Mouse (Mus musculus): Measurements from ENCODE around the gene Hp. TPM values are rescaled to one million over a fixed set of nuclear protein-coding genes. Genes with fewer than 3 reads are reported as not detected.

Gene Hp
- polyA plus RNA-seq, 1 experiment from 2014 or later, result 3.6 TPM

GRCm38 (mm10) chr8:109607650-109608049, 28.7 kb upstream of the Hp start:
- DNase-seq (peak; percentile 52), ATAC-seq (ENCODE audit: insufficient read depth) (no peak)
- peak overlapping the region; percentile 80 for H3K4me2 ChIP-seq
- peak overlapping the region; percentile 71 for H3K9ac ChIP-seq
- TF ChIP-seq CTCF (IDR thresholded peaks at IDR 0.05; ENCODE audit: low read depth), result no peak
- peak overlapping the region; percentile 62 for H3K4me3 ChIP-seq (ENCODE audit: low read depth, low read length)
- 5% methylated on average over 12 of the region's 12 CpGs for WGBS
- H3K27me3 ChIP-seq (ENCODE audit: insufficient read depth, low read length), result no peaks in the 10 kb centered on the region
- H3K27ac ChIP-seq (ENCODE audit: low read depth), result peak overlapping the region; percentile 97
- peaks cover 22% of the 10 kb centered on the region; the same call in 1 of the 2 replicates for H3K36me3 ChIP-seq (ENCODE audit: insufficient read depth)
- no peaks in the 10 kb centered on the region for H3K9me3 ChIP-seq (ENCODE audit: low read depth, low read length)
- H3K4me1 ChIP-seq (ENCODE audit: insufficient read depth), result peaks cover 4% of the 10 kb centered on the region; the same call in 1 of the 2 replicates

DNA sequence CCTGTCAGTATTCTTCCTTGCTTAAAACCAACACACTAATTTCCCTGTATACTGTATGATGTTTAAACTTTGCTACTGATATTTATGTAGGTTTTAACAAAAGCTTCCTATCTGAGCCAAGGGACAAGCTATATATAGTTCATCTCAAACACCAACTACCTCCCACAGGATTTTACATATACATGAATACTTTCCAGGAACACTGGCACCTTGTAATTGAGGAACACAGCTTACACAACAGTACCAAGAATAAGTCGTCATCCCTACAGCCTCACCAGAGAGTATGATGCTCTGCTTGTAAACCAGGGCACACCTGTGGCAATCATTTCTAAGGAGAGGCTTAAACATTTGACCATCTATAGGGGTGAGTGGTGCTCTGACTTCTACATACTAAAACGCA, 27.8 kb upstream of the Hp start:
- H3K9me3 ChIP-seq (ENCODE audit: low read depth, low read length), result no peaks in the 10 kb centered on the region
- ATAC-seq (ENCODE audit: insufficient read depth) (no peak), DNase-seq (no peak)
- peaks cover 4% of the 10 kb centered on the region; the same call in 1 of the 2 replicates for H3K4me1 ChIP-seq (ENCODE audit: insufficient read depth)
- no peak overlapping the region for H3K9ac ChIP-seq
- H3K27me3 ChIP-seq (ENCODE audit: insufficient read depth, low read length), result no peaks in the 10 kb centered on the region
- TF ChIP-seq CTCF (IDR thresholded peaks at IDR 0.05; ENCODE audit: low read depth), result no peak; the same call in 1 of the 2 replicates
- H3K4me2 ChIP-seq, result no peak overlapping the region
- peaks cover 22% of the 10 kb centered on the region; the same call in 1 of the 2 replicates for H3K36me3 ChIP-seq (ENCODE audit: insufficient read depth)
- H3K4me3 ChIP-seq (ENCODE audit: low read depth, low read length), result no peak overlapping the region
- WGBS, result 79% methylated on average over 2 of the region's 2 CpGs
- no peak overlapping the region for H3K27ac ChIP-seq (ENCODE audit: low read depth)

- no peak overlapping the region for H3K27ac ChIP-seq (ENCODE audit: low read depth)
- no peaks in the 10 kb centered on the region for H3K4me1 ChIP-seq (ENCODE audit: insufficient read depth)
- peaks cover 36% of the 10 kb centered on the region; the same call in 1 of the 2 replicates for H3K36me3 ChIP-seq (ENCODE audit: insufficient read depth)
- H3K4me2 ChIP-seq, result no peak overlapping the region
- peak; percentile 95 for TF ChIP-seq CTCF (IDR thresholded peaks at IDR 0.05; ENCODE audit: low read depth)
- no peak overlapping the region for H3K9ac ChIP-seq
- 48% methylated on average over 8 of the region's 8 CpGs for WGBS
- H3K27me3 ChIP-seq (ENCODE audit: insufficient read depth, low read length), result no peaks in the 10 kb centered on the region
- no peaks in the 10 kb centered on the region for H3K9me3 ChIP-seq (ENCODE audit: low read depth, low read length)
- H3K4me3 ChIP-seq (ENCODE audit: low read depth, low read length), result no peak overlapping the region
- ATAC-seq (ENCODE audit: insufficient read depth) (no peak), DNase-seq (peak; percentile 65)
These were observed 16.9 kb upstream of the Hp start for GRCm38 (mm10) chr8:109595854-109596253.

GRCm38 (mm10) chr8:109593117-109593788, 14.3 kb upstream of the Hp start:
- peaks cover 31% of the 10 kb centered on the region; the same call in 1 of the 2 replicates for H3K36me3 ChIP-seq (ENCODE audit: insufficient read depth)
- peak; percentile 65 for TF ChIP-seq CTCF (IDR thresholded peaks at IDR 0.05; ENCODE audit: low read depth)
- peak; percentile 72 for DNase-seq
- no peak overlapping the region for H3K4me3 ChIP-seq (ENCODE audit: low read depth, low read length)
- no peaks in the 10 kb centered on the region for H3K27me3 ChIP-seq (ENCODE audit: insufficient read depth, low read length)
- no peak for ATAC-seq (ENCODE audit: insufficient read depth)
- no peaks in the 10 kb centered on the region for H3K9me3 ChIP-seq (ENCODE audit: low read depth, low read length)
- no peak overlapping the region; the same call in 1 of the 2 replicates for H3K27ac ChIP-seq (ENCODE audit: low read depth)
- no peaks in the 10 kb centered on the region for H3K4me1 ChIP-seq (ENCODE audit: insufficient read depth)
- WGBS, result 59% methylated on average over 6 of the region's 6 CpGs
- no peak overlapping the region for H3K4me2 ChIP-seq
- H3K9ac ChIP-seq, result no peak overlapping the region

DNA sequence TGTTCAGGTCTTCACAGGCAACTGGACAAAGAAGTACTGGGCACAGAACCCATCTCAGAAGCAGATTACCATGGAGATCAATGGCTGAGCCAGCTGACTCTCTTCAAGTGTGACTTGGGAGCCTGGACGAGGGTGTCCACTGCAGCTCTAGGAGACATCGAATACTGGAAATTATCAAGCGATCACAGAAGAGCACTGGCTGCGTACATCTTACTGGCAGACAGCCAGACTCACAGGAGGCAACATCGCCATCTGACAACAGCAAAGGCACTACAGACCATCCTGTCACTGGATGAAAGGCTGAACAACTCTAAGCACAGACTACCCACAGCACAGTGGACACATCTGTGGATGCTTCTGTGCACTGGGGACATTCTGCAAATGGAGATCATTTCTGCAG, 13.2 kb upstream of the Hp start:
- Histone ChIP-seq H3K36me3 (ENCODE audit: insufficient read depth) (peaks cover 30% of the 10 kb centered on the region; the same call in 1 of the 2 replicates), H3K4me1 (ENCODE audit: insufficient read depth) (no peaks in the 10 kb centered on the region), H3K9me3 (ENCODE audit: low read depth, low read length) (no peaks in the 10 kb centered on the region), H3K27me3 (ENCODE audit: insufficient read depth, low read length) (no peaks in the 10 kb centered on the region), H3K4me3 (ENCODE audit: low read depth, low read length) (no peak overlapping the region), H3K4me2 (no peak overlapping the region), H3K9ac (no peak overlapping the region), H3K27ac (ENCODE audit: low read depth) (no peak overlapping the region)
- no peak for TF ChIP-seq CTCF (IDR thresholded peaks at IDR 0.05; ENCODE audit: low read depth)
- DNase-seq (no peak), ATAC-seq (ENCODE audit: insufficient read depth) (no peak)
- 71% methylated on average over 5 of the region's 5 CpGs for WGBS

DNA sequence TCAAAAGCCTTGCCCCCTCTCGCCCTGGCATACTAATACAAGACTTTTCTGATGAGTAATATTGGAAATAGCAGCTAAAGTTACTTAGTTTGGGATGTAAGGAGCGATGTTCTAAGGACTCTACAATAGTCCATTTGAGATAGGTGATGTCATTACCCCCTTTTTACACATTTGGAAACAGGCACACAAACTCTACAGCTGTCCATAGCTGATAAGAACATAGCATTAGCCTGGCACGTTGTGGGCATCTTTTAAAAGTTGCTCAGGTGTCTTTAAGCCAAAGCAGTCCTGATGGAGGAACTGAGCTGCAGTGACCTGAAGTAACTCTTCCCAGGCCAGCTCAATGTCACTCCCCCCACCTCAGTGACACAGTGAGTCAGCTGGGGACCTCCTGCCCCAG, 12.4 kb upstream of the Hp start:
- DNase-seq (no peak), ATAC-seq (ENCODE audit: insufficient read depth) (no peak)
- TF ChIP-seq CTCF (IDR thresholded peaks at IDR 0.05; ENCODE audit: low read depth), result no peak
- H3K4me3 ChIP-seq (ENCODE audit: low read depth, low read length), result no peak overlapping the region
- H3K4me1 ChIP-seq (ENCODE audit: insufficient read depth), result no peaks in the 10 kb centered on the region
- no peaks in the 10 kb centered on the region for H3K9me3 ChIP-seq (ENCODE audit: low read depth, low read length)
- no peak overlapping the region for H3K4me2 ChIP-seq
- peaks cover 28% of the 10 kb centered on the region; the same call in 1 of the 2 replicates for H3K36me3 ChIP-seq (ENCODE audit: insufficient read depth)
- no peaks in the 10 kb centered on the region for H3K27me3 ChIP-seq (ENCODE audit: insufficient read depth, low read length)
- H3K9ac ChIP-seq, result no peak overlapping the region
- no peak overlapping the region for H3K27ac ChIP-seq (ENCODE audit: low read depth)
- 83% methylated on average over 3 of the region's 3 CpGs for WGBS

GRCm38 (mm10) chr8:109590901-109591300, 11.9 kb upstream of the Hp start:
- Histone ChIP-seq H3K4me2 (no peak overlapping the region), H3K9me3 (ENCODE audit: low read depth, low read length) (no peaks in the 10 kb centered on the region), H3K4me1 (ENCODE audit: insufficient read depth) (no peaks in the 10 kb centered on the region), H3K4me3 (ENCODE audit: low read depth, low read length) (no peak overlapping the region), H3K27ac (ENCODE audit: low read depth) (no peak overlapping the region), H3K27me3 (ENCODE audit: insufficient read depth, low read length) (no peaks in the 10 kb centered on the region), H3K9ac (no peak overlapping the region), H3K36me3 (ENCODE audit: insufficient read depth) (peaks cover 28% of the 10 kb centered on the region; the same call in 1 of the 2 replicates)
- no peak for ATAC-seq (ENCODE audit: insufficient read depth)
- no peak for TF ChIP-seq CTCF (IDR thresholded peaks at IDR 0.05; ENCODE audit: low read depth)
- 85% methylated on average over 9 of the region's 9 CpGs for WGBS
- DNase-seq, result no peak

All from lung, embryonic 14.5 days (tissue).